Mouse (Mus musculus) cerebellum, adult 11-12 months (tissue): ENCODE measurements at regions not wholly inside any gene's neighbourhood (a gene's known extent, or its start where the extent isn't known, plus 50 kb on each side); places are given as distances from the start of the nearest gene placed in this dataset.

Experiments
- DNase-seq: peaks from one replicate; pipeline ENCODE4 v3.0.0; 2022

DNA sequence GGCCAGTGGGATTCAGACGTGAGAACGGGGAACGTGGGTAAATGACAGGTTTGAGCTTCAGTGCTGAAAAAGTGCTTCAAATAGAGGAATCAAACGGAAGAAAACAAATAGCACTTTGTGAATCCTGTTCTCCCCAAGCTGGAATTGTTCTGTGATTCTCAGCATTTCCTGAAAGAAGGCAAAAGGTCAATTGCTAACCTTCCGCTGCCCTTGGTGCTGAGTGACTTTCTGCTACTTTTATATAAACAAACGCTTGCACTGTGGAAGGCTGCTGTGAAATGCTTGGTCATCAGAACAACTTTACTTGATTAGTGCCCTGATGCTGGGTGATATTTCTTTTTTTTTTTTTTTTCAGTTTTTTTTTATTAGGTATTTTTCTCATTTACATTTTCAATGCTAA, 192.3 kb upstream of the Chl1 start:
- DNase-seq = no peak

DNA sequence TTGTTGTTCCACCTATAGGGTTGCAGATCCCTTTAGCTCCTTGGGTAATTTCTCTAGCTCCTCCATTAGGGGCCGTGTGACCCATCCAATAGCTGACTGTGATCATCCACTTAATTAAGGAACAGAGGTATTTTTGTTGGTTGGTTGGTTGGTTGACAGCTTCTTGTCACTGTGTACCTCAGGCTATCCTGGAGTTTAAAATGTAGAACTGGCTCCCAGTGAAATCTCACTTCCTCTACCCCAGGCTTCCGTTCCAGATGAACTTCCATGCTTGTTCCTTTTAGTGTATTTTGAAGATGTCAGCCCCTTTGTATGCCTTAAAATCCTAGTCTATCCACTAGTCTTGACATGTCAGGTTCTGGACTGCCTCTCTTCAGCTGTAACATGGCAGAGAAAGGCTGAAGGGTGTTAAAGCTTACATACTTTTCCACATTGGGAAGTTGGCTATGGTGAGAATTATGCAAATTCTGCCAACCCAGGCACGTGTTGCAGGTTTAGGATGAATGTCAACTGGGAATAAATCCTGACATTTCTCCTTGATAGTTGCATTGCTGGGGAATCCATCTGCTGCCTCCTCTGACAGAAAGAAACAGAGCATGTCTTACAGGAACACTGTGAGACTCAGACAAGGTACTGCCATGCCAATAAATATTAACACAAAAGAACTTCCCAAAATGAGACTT, 191.6 kb upstream of the Chl1 start:
- no peak for DNase-seq

DNA sequence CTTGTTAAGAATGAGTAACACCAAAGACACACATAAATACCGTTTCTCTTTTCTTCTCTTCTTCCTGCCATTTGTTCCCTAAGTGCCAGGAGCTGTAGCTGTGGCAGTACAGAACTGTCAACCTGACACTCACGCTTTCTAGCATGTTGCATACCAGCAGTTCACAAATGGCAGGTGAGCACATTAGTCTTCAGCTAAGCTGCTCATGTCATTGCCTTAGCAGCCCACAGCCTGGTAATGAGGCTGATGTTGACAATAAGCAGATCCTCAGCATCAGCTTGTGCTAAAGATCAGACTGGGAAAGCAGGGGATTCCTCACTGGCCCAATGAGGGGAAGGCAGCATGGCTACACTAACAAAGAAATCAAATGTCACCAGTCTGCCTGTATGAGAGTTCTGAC, 190.4 kb upstream of the Chl1 start:
- DNase-seq = no peak

DNA sequence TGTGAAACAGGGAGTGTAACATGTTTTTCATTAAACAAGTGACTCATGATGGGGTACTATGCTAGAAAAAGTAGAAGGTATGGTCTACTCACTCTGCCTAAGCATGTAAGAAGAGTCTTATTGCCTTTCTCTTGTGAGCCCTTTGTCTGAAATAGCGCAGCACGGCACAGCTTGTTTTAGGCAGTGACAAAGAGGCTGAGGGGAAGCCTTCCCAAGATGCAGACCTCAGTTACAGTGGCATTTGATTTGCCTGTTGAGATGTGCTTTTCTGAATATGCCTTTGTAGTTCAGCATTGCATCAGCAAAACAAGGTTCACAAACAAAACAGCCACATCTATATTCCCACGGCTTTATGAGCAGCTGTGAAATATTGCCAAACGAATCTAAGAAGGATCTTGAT, 189.8 kb upstream of the Chl1 start:
- no peak for DNase-seq

DNA sequence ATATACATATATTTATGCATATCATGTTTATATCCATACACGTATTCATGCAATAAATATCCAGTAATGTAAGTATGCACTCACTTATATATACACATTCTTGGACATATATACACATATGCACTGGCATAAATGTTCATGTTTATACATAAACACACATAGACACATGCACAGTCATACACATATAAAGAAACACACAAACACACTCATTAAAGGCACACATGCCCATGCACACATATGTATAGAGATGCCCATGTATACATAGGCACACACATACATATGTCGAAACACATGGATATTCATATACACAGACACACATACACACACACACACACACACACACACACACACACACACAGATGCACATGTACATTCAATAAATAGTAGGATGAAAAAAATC, 189.3 kb upstream of the Chl1 start:
- DNase-seq = no peak

DNA sequence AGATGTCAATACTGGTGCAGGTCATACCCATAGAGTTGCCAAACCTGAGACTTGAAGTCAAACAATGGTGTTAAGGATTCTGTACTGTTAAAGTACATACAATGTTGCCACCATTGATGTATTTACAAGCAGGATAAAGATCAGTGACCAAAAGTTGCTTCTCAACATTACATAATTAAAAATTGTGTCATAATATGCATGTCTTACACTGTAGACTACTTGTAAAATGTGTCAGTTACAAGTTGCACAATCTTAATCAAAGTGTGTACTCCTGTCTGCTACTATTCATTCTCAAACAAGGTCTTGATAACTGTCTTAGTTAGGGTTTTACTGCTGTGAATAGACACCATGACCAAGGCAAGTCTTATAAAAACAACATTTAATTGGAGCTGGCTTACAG, 187.9 kb upstream of the Chl1 start:
- DNase-seq = no peak

DNA sequence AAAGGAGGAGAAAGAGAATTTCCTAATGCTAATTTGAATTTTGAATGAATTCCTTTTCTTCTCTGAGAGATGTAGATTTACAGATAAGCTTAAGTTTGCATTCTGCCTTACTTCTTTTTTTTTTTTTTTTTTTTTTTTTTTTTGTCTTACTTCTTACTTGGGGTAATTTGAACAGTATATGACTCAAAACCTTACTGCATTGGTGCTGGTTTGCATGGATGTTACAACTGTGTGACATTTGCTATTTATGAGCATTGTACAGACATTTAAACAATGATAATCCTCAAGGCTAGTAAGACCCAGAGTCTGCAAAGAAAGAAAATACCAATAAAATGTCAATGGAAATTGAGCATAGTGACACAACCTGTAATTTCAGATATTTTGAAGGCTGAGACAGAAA, 174.7 kb upstream of the Chl1 start:
- no peak for DNase-seq

DNA sequence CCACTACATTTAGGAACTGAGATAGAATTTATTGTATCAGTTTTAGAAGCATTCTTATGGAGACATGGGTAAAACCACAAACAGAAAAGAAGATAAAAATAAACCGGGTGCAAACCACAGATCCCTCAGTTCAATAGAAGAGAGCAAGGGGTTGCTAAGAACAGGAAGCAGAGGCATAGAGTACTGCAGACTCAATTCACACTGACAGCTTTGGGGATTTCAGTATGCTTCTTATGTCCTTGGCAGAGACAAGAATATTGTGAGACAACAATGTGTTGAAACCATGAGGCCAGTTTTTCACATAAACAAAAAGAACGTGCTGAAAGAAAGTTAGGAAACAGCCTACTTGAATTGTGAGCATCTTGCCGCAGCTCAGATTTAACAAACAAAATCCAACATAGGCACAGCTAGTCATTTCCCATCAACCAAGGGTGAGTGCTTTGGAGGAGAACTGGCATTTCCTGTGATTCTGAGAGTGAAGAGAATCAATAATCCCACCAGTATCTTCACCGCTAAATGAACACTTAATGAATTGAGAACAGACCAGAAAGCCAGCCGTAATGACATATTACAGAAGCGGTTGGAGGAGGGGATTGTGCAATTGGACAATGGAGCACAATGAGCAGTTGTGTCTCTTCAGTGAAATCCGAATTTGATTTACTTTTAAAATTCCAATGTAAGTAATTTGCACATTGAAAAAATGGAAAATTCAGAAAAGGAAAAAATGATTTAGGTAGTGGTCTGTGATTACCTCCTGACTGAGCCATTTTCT, 170.2 kb upstream of the Chl1 start:
- no peak for DNase-seq

DNA sequence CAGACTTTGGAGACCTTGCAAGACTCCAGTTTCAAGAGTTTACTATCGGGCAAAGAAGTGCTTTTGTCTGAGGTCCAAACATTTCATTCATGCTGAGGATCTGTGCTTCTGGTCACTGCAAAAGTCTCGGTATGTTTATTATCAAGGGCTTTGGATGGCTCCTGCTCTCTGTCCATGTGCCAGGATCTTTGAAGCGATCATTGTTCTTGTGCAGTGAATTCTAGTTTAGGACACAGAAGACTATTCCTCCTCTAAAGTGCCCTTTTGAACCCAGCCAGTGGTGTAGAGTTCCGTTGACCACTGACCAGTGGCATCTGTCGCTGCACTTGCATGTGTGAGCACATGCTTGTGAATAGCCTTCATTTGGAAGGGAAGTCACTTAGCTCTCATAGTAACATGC, 166.9 kb upstream of the Chl1 start:
- no peak for DNase-seq

DNA sequence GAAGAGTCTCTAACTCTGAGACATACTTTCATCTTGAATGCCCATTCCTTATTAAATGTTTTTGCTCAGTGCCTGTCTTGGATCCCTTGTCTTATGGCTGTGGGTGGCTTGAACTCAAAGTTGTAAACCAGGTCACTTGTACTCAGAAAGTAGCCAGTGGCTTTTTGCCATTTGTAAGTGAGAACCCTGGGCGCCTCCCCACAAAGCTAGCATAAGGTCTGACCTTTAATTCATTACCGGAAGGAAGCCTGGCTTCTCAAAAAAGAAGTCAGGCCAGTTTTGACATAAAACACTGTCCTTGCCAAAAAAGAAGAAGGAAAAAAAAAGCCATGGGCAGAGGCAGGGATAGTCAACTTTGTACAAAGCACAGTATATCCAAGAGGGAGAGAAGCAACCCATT, 166.0 kb upstream of the Chl1 start:
- no peak for DNase-seq

DNA sequence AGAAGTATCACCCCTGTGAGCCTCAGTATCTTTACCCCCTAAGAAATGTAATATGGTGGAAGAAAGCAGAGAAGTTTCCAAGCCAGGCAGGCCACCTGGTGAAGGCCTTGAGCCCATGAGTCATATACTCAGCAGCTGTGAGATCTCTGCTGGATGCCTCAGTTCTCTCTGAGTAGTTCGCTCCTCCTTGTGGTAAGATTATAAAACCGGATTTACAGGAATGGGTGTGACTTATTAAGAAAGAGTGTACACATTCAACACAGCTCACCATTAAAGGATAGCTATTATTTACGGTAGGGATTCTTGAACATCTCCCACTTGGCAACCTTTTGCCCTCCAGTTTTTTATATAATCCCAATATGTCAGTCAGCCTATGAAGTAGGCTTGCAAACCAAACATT, 165.2 kb upstream of the Chl1 start:
- DNase-seq = no peak

DNA sequence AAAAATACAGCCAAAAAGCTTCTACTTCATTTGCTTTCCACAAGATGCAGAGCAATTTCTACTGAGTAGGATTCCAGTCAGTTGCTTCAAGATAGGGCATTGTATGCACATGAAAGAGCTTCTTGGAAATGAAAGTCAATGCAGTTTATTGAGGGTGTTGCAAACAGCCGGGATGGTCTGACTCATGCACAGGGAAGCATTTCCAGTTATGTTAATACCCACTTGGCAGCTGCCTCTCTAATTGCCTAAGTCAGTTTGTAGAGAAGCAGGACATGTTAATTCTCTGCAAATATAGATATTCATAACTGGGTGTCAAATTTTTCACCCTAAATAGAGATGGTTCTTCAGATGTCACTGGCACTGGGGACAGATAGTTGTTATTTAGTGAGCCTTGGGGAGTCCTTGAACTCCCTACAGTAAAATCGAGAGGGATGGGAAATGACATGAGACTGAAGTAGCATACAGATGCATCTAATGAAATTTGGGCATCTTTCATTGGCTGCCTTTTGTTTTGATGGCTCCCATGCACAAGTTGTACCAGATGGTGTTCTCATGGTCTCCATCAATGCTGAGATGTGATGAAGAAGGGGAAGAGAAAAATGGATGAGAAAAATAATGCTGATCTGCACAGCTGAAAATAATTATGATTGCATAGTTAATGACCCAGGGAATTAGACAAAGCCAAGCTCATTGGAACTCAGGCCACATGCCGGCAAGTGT, 157.8 kb upstream of the Chl1 start:
- DNase-seq = no peak

DNA sequence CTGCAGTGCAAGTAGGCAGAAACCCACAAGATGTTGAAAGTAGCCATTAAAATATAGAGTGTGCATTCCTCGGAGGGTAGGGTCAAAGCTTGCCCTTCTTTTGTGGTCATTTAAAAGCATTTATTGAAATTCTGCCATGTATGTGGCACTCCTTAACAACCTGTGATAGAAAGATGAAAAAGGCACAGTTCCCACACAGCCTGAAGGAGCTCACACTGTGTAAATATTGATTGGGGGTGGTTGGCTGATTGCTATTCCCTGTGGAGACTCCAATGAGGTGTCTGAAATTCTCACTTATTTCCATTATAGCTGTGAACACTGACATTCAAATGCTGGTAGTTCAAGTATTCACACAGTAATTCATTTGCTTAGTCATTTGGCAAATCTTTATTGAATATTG, 157.0 kb upstream of the Chl1 start:
- DNase-seq = no peak

DNA sequence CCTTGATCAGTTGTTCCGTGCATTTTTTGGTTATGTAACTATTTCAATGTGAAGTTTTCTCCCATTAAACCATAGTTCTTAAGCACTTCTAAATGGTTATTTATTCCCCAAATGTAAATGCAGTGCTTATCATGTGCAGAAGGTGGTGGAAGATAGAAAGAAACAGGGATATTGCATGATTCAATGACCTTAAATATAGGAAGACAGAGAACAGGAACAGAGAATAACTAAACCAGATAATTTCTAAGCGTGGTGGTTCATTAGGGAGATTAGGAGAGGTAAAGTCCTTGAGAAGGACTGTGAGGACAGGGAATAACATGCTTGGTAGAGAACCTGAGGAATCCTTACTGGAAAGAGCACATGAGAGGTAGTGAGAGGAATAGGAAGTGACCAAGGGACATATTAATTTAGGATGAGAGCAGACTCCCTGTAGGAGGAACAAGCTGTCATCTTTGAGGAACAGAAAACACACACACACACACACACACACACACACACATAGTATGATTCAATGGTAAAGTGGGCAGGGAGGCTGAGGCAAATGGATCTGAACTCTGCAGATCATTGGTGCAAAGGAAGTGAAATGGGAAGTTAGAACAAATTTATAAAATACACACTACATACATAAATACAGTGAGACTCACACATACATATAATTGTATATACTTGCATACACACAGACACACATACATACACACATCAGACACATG, 143.4 kb upstream of the Chl1 start:
- no peak for DNase-seq

DNA sequence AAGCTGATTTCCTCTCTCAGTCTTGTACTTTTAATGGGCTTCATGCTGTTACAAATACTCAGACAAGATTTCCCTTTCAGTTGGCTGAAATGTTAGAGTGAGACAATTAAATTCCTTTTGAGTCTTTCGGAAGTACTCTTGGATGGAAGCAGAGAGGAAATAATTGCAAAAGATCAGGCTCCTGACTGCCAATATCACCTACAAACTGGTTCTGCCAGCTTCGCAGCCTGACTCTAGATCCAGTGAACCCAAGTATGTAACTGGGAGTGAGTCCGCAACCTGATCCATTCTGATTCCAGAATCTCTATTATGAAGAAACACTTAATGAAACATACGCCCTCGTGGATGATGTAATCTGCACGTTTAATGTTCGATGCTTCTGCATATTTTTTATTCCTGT, 135.4 kb upstream of the Chl1 start:
- DNase-seq = no peak

DNA sequence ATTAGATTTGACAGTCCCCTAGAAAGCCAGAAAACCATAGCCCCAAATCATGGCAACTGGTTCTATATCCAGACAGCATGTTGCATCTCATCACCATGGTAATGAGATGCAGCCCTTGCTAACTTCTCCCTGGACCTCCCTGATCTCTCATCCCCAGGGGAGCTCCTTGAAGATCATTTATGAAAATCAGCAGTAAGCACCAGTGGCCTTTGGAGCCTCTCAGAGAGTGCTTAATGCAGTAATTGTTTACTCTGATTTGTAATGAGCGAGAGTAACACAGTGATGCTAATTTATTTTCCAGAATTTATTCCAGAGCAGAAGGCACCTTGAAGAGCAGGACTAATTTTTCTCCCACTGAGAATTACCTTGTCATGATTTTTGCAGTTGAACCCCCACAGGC, 133.1 kb upstream of the Chl1 start:
- DNase-seq = no peak

DNA sequence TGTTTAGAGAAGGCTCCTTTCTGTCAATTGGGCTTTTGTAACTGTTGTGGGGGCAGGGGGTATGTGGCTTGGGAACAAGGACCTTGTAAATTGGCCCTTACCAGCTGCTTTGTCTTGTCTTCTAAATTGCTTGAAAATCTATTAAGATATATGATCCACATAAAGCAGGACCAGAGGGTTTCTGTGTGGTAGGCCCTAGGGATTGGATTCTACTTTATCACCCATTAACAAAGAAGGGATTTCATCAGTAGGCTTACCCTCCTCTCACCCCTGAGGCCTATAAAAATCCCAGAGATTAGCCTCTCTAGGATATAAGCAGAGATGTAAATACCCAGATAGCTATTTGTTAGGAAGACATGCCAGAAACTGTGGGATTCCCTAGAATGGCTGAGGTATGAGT, 132.3 kb upstream of the Chl1 start:
- no peak for DNase-seq

DNA sequence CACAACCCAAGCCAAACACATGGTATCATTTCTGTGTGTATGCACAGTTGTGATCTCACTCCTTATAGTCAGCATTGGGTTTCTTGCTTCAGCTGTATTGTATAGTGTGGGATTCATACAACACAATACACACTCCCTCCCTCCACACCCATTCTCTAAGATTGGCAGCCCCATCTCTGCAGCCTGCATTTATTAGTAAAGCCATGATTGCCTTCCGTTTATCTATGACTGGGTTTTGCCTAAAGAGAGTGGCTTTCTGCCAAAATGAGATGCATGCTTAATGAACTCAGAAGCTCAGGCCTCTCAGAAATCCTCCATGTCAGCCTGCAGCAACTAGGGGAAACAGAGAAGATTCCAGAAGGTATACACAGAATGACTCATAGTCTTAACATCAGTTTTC, 129.4 kb upstream of the Chl1 start:
- no peak for DNase-seq

DNA sequence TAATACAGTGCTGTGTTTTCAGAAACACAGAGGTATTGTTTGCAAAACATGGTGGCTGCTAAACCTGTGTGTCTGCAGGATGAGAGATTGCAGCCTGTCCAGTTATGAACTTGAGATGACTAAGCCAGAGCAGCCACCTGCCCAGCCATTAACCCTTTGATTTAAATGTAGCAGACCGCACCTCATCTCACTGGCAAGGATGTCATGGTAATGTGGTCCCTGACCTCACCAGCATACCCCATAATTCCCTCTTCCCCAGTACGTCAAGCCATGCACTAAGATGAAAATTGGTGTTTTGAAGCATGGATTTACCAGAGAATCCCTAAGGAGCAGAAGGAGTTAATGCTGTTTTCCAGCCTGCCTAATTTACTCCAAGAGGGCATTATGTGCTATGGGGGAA, 128.5 kb upstream of the Chl1 start:
- no peak for DNase-seq

DNA sequence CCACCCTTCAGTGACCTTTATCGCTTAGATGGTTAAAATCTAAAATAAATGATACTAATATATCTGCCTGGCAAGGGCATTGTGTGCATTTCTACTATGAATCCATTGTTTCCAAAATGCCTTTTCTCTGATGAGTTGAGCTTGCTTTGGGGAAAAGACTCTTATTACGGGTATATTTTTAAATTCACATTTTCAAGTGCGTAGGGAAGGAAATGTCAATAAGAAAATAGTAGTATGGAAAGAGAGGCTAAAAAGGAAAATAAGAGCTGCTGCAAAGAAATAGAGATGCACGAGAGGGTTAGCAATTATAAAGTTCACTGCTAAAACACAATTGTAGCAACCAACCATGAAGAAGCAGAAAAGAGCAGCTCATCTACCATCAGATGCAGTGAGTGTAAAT, 123.8 kb upstream of the Chl1 start:
- DNase-seq = no peak

DNA sequence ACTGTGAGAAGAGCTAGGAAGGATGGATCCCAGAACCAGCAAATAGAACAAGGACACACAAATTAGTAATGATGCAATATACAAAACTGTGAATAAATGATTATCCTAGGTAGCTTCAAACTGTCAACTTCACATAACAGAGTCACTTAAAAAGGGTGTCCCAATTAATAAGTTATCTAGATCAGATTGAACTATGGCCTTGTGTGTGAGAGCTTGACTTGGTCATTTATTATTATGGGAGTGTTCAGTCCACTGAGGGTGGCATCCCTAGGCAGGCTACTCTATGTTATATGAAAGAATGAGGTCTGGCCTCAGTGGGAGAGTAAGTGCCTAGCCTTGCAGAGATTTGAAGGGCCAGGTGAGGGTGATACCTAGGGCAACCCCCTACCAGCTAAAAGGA, 104.4 kb upstream of the Chl1 start:
- DNase-seq = no peak

DNA sequence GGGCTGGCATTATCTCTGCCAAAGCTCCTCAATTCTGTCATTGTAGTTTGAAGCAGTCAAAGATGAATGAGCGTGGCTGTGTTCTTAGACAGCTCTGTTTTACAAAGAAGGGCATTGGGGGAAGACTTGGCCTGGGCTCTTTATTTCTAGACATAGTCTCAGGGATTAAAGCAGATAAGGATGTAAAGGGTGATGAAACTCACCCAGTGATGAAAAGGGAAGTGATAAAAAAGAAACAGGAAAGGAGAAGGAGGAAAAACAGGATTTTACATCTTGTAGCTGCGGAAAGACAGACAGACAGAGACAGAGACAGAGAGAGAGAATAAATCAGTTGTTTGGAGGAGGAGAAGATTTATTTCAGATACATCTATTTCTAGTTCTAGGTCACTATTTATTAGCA, 95.5 kb upstream of the Chl1 start:
- DNase-seq = no peak

DNA sequence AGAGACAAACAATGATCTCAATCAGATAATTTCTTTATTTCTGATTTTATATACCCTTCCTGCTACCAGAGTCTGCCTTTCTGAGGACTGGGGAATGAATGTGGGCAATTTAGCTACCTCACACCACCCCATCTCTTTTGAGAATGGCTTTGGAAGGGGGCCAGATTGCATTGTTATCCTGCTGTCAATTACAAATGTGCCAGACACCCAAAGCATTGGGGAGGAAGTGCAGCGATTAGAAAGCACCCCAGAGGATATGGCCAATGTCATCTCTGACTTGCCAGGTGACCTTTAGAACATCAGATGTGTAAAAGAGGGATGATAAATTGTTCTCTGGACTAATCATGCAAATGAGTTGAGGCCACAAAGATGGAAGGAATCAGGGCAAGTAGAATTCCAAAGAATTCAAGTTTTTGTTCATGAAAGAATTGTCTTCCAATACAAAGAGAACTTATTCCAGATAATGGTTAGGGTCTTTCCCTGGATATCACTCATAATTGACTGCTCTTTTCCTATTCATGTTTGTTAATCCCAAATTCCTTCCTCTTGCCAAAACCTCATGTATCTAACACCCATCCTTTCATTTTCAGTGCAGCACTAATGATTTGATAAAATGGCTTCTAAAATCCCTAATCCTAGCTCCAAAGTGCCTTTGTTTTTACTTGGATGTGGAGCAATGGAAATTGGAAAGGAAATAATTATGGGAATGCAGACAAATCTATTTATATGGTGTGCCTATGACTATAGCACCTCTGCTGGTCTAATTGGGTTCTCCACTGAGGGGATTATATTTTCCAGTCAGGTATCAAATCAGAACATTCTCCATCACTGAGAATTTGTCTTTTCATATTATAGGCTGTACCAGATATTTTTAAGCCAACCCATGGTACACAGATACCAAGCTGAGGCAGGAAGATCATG, 89.1 kb upstream of the Chl1 start:
- no peak for DNase-seq
